Mouse (Mus musculus) testis, adult 2 months (tissue): ENCODE results near the gene Apoc4.

Experiments used
- CTCF ChIP-seq: fragments of 200-500 bp; IDR thresholded peaks from 2 replicates; pipeline ENCODE4 v1.5.1; 2012; ENCODE audit warnings: low read depth, mild to moderate bottlenecking, inconsistent platforms, low read length, moderate library complexity; ENCODE audit not compliant: control insufficient read depth, insufficient read depth, insufficient replicate concordance
- POLR2A ChIP-seq: fragments of 200-500 bp; IDR thresholded peaks from 2 replicates; pipeline ENCODE4 v1.6.1; 2012; ENCODE audit warnings: low read depth, mild to moderate bottlenecking, inconsistent platforms, low read length, moderate library complexity; ENCODE audit not compliant: control insufficient read depth

GRCm38 (mm10) chr7:19699827-19700148, 18.5 kb upstream of the Apoc4 start:
- no peak for TF ChIP-seq CTCF
- no peak for TF ChIP-seq POLR2A
